Mouse (Mus musculus) olfactory bulb, adult 2 months (tissue): ENCODE results near the gene Xpo5.

Experiments used
- CTCF ChIP-seq: fragments of 200-500 bp; IDR thresholded peaks from 2 replicates; pipeline ENCODE4 v1.5.1; 2012; ENCODE audit warnings: low read depth, mild to moderate bottlenecking, low read length, moderate library complexity; ENCODE audit not compliant: insufficient read depth
- POLR2A ChIP-seq: fragments of 200-500 bp; IDR thresholded peaks from 2 replicates; pipeline ENCODE4 v1.6.1; 2012; ENCODE audit warnings: mild to moderate bottlenecking, low read depth, low read length, moderate library complexity; ENCODE audit not compliant: insufficient read depth

DNA sequence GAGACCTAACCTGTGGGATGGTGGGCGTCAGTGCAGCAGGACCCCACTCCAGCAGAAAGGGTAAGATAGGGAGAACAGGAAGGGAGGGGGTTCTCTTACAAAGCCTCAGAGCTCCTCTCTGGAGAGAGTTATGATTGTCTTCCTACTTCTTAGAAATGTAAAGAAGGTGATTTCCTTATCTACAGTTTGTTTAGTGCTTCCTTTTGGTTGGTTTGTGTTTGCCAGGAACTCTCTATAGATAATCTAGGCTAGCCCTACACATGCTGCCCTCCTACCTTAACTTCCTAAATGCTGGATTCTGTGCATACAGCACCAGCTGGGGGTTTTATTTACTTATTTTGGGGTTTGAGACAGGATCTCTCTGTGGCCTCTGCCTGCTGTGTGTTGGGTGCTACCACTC lies 33.5 kb downstream of the Xpo5 start:
- TF ChIP-seq CTCF (no peak), POLR2A (no peak)
